Mouse (Mus musculus) forebrain, embryonic 11.5 days (tissue): ENCODE measurements at regions not wholly inside any gene's neighbourhood (a gene's known extent, or its start where the extent isn't known, plus 50 kb on each side); places are given as distances from the start of the nearest gene placed in this dataset.

Experiments used
- ATAC-seq: fragments of 200-750 bp; cut with Nextera tagmentation; replicated peaks from 2 replicates; pipeline ENCODE4 v1.8.0; 2017; ENCODE audit warnings: moderate TSS enrichment; ENCODE audit not compliant: low FRiP score
- DNase-seq: peaks from one replicate; pipeline ENCODE4 v3.0.0-alpha.2; 2017; ENCODE audit warnings: low spot score
- H3K27ac ChIP-seq: fragments of 300-500 bp; sonication (generic); 2 replicates; pipeline ENCODE4 v1.5.1; 2014; ENCODE audit warnings: low read depth, low read length
- H3K27me3 ChIP-seq: fragments of 300-500 bp; sonication (generic); 2 replicates; pipeline ENCODE4 v1.6.1; 2014; ENCODE audit warnings: mild to moderate bottlenecking, low read length, mixed read lengths; ENCODE audit not compliant: control insufficient read depth, insufficient read depth
- H3K36me3 ChIP-seq: fragments of 300-500 bp; sonication (generic); 2 replicates; pipeline ENCODE4 v1.6.1; 2014; ENCODE audit warnings: mild to moderate bottlenecking, low read length, moderate library complexity, mixed read lengths; ENCODE audit not compliant: control insufficient read depth, insufficient read depth
- H3K4me1 ChIP-seq: fragments of 300-500 bp; sonication (generic); replicated peaks from 2 replicates; pipeline ENCODE4 v1.6.1; 2014; ENCODE audit warnings: low read length, mixed read lengths; ENCODE audit not compliant: control insufficient read depth, insufficient read depth
- H3K4me2 ChIP-seq: fragments of 300-500 bp; sonication (generic); 2 replicates; pipeline ENCODE4 v1.6.1; 2014; ENCODE audit warnings: low read depth, mild to moderate bottlenecking, low read length, moderate library complexity, mixed read lengths; ENCODE audit not compliant: severe bottlenecking
- H3K4me3 ChIP-seq: fragments of 300-500 bp; sonication (generic); 2 replicates; pipeline ENCODE4 v1.5.1; 2014; ENCODE audit warnings: low read depth, low read length
- H3K9ac ChIP-seq: fragments of 300-500 bp; sonication (generic); 2 replicates; pipeline ENCODE4 v1.6.1; 2014; ENCODE audit warnings: low read length
- H3K9me3 ChIP-seq: fragments of 300-500 bp; sonication (generic); 2 replicates; pipeline ENCODE4 v1.6.1; 2016; ENCODE audit warnings: low read length, mixed read lengths; ENCODE audit not compliant: control insufficient read depth
- WGBS: fragments of 180-500 bp; shearing (Covaris S2); extraction: QIAGEN DNeasy Blood & Tissue Kit; methylation state at CpG from one replicate; pipeline ENCODE4 v1.1.7; 2014; 5-methylcytosine and 5-hydroxymethylcytosine counted together

DNA sequence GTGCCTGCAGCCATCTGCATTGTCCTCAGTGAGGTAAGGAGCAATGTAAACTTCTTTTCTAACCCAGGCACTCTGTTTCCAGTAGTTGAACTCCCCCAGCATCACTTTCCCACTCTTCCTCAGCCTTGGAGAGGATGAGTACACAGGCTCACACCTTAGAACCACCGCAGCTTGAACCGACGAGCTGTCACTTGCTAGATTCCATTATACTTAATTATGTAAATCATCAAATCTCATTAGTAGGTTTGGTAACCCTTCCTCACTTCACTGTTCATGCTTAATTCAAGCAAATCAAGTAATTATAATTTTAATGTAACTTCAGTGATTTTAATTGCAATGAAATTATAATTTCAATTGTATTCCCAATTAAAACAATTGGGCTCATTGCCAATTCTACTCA lies 408.0 kb downstream of the Med10 start:
- Histone ChIP-seq H3K27ac (no peak overlapping the region), H3K36me3 (no peaks in the 10 kb centered on the region), H3K4me2 (no peak overlapping the region), H3K4me3 (no peak overlapping the region), H3K9ac (no peak overlapping the region), H3K9me3 (no peaks in the 10 kb centered on the region), H3K4me1 (no peaks in the 10 kb centered on the region), H3K27me3 (no peaks in the 10 kb centered on the region)
- ATAC-seq (no peak), DNase-seq (no peak)
- WGBS = 64% methylated on average over 3 of the region's 3 CpGs

DNA sequence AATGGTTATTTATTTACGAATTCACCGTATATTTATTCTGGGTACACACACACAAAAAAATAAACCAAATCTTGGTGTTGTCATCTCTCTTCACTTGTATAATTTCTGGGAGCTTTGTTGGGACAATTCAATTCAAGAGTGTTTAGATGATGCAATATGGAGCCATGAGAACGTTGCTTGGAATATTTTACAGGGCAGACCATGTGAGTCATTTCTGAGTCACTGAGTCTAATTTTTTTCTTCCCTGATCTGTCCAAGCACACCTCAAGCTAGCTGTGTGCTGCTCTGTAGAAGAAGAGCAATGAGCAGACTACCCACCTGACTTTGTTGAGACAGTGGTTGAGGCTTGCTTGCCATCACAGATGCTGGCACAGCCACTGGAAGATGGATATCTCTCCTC lies 410.8 kb downstream of the Med10 start:
- Histone ChIP-seq H3K4me2 (no peak overlapping the region), H3K27me3 (no peaks in the 10 kb centered on the region), H3K9me3 (no peaks in the 10 kb centered on the region), H3K4me3 (no peak overlapping the region), H3K9ac (no peak overlapping the region), H3K36me3 (no peaks in the 10 kb centered on the region), H3K27ac (no peak overlapping the region), H3K4me1 (no peaks in the 10 kb centered on the region)
- WGBS = 89% methylated on average over 3 of the region's 3 CpGs
- DNase-seq (no peak), ATAC-seq (no peak)

DNA sequence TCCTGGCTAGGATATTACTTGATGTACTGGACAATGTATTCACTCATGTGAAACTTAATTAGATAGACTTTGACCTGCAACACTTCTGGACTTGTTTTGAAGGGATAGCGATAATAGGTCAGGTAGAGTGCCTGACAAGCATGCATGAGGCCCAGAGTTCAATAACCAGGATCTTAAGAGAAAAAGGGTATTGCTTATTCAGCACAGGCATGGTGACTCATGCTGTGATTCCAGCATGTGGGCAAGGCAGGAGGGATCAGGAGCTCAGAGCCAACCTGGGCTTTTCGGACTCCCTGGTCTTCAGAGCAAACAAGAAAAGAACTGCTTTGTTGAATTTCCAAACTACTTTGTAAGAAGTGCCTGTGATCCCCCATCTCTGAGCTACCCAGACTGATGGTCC lies 411.4 kb downstream of the Med10 start:
- Histone ChIP-seq H3K9me3 (no peaks in the 10 kb centered on the region), H3K4me1 (no peaks in the 10 kb centered on the region), H3K4me3 (no peak overlapping the region), H3K27me3 (no peaks in the 10 kb centered on the region), H3K9ac (no peak overlapping the region), H3K36me3 (no peaks in the 10 kb centered on the region), H3K4me2 (no peak overlapping the region), H3K27ac (no peak overlapping the region)
- WGBS = 72% methylated on average over 2 of the region's 2 CpGs
- ATAC-seq (no peak), DNase-seq (no peak)

DNA sequence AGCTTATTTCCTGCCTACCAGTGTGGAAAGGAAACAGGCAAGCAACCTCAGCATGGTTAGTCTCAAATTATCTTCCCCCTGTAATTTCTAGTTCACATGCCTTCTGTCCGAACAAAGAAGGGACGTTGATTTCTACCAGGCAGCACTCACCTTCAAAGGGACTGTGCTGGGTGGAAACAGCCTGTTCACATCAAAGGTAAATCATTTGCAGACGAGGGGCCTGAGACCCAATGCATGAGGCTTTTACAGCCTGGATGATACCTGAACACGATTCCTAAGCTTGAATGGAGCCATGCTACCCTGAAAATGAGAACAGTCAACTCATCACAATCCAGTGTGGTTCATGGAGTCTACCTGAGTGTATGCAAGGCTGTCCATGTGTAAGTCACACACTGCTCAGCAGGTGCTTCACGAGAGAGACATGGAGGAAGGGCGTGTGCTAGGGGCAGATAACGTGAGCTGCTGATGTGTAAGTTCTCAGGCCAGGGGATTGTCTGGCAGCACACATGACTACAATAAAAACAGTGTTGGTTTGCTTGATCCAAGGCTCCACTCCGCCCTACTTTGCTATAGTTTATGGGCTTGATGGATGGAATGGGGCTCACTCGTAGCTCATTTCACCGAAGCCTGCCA lies 411.9 kb downstream of the Med10 start:
- H3K4me3 ChIP-seq = no peak overlapping the region
- DNase-seq = no peak
- no peak overlapping the region for H3K9ac ChIP-seq
- WGBS = 83% methylated on average over 10 of the region's 10 CpGs
- H3K27me3 ChIP-seq = no peaks in the 10 kb centered on the region
- no peaks in the 10 kb centered on the region for H3K36me3 ChIP-seq
- no peak overlapping the region for H3K4me2 ChIP-seq
- H3K9me3 ChIP-seq = no peaks in the 10 kb centered on the region
- no peak for ATAC-seq
- H3K27ac ChIP-seq = no peak overlapping the region
- no peaks in the 10 kb centered on the region for H3K4me1 ChIP-seq

DNA sequence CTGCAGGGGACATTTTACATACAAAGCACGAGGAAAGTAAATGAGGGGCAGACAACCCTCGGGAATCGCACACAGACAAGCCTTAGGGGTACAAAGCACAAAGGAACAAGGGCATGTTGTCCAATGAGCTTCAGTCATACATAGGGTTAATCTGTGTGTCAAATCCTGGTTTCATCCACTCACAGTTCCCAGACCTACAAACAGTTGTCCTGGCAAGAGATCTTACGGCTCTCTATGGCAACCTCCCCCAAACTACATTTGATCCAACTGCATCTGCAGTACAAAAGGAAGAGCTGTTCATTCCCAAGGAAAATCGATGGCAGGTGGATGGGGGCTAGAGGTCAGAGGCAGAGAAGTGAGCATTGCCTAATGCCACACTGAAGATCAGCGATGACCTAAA lies 413.9 kb downstream of the Med10 start:
- no peak for ATAC-seq
- WGBS = 79% methylated on average over 6 of the region's 6 CpGs
- H3K27me3 ChIP-seq = no peaks in the 10 kb centered on the region

DNA sequence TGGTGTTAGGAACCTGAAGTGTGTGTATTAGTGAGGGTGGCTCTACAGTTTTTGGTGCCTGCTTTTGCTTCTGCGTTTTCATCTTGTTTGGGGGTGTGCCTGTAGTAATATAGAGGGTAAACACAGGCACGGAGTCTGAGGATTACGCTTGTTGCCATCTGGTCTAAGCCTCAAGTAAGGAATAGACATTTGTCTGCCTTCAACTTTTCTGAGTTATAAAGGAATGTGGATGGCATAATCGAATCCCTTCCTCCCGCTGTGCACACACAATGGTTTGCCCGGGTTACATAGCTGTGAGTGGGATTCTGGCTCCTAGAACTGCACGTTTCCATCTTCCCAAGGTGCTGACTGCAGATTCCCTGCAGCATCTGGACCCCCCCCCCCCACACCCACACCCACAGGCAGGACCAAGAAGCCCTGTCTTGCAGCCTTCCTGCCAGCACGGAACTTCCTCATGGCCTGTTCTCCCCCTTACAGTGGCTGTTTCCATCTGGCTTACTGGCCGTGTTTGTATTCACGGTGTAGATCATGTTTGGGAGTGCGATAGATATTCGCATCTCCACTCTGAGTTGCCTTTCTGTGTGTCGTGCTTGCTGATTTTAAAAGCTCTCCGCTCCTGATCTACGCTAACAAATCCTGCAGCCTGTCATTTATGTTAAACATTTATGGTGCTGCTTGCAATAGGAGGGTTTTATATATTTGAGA lies 415.4 kb downstream of the Med10 start:
- no peak overlapping the region for H3K27ac ChIP-seq
- DNase-seq (no peak), ATAC-seq (no peak)
- H3K4me3 ChIP-seq = no peak overlapping the region
- no peak overlapping the region for H3K9ac ChIP-seq
- no peak overlapping the region for H3K4me2 ChIP-seq
- H3K36me3 ChIP-seq = no peaks in the 10 kb centered on the region
- WGBS = 69% methylated on average over 15 of the region's 15 CpGs
- H3K27me3 ChIP-seq = no peaks in the 10 kb centered on the region
- H3K9me3 ChIP-seq = no peaks in the 10 kb centered on the region
- no peaks in the 10 kb centered on the region for H3K4me1 ChIP-seq

More for the DNA sequence above, 413.9 kb downstream of the Med10 start:
- no peaks in the 10 kb centered on the region for H3K9me3 ChIP-seq
- H3K4me3 ChIP-seq = no peak overlapping the region
- no peak overlapping the region for H3K27ac ChIP-seq
- H3K4me1 ChIP-seq = no peaks in the 10 kb centered on the region
- H3K9ac ChIP-seq = no peak overlapping the region
- no peaks in the 10 kb centered on the region for H3K36me3 ChIP-seq
- no peak for DNase-seq
- no peak overlapping the region for H3K4me2 ChIP-seq

DNA sequence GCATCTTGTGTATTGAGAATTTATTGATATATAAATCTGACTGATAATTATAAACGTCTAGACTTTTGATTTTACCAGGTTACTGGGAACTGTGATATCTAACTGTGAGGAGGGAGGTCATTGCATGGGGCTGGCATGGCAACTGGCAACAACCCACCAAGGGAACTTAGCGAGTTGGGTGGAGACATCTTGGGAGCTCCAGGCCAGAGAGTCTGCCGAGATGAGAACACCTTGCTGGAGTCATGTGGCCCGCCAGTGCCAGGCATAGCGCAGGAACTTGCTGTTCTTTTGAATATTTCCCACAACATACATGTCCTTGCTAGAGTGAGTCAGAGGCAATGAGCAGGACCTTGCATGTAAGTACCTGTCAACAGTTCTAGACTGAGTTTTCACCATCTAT lies 413.9 kb downstream of the Ice1 start:
- Histone ChIP-seq H3K9me3 (no peaks in the 10 kb centered on the region), H3K4me3 (no peak overlapping the region)
- 89% methylated on average over 5 of the region's 5 CpGs for WGBS

DNA sequence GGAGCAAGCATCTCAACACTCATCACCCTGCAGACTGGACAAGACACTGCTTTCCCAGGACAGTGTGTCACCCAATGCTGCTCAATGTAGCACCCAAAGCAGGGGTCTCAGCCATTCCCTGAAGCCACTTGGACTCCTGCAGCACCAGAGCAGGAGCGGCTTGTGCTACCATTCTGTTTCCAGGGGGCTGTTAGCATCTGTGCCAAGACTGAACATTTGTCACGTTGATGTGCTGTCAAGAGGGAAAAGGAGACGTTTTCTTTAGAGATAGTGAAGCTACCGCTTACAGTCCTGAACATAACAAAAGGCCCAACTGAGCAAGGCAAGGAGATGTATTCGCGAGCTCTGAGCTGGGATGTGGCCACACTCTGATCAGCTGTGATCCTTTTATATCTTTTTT lies 410.3 kb downstream of the Ice1 start:
- ATAC-seq (no peak), DNase-seq (no peak)
- WGBS = 92% methylated on average over 6 of the region's 6 CpGs

More for the DNA sequence above, 413.9 kb downstream of the Ice1 start:
- Histone ChIP-seq H3K9ac (no peak overlapping the region), H3K4me2 (no peak overlapping the region), H3K4me1 (no peaks in the 10 kb centered on the region), H3K36me3 (no peaks in the 10 kb centered on the region), H3K27me3 (no peaks in the 10 kb centered on the region), H3K27ac (no peak overlapping the region)
- ATAC-seq = no peak
- no peak for DNase-seq

More for the DNA sequence above, 410.3 kb downstream of the Ice1 start:
- no peaks in the 10 kb centered on the region for H3K4me1 ChIP-seq
- no peak overlapping the region for H3K4me2 ChIP-seq
- no peak overlapping the region for H3K4me3 ChIP-seq
- no peaks in the 10 kb centered on the region for H3K9me3 ChIP-seq
- no peaks in the 10 kb centered on the region for H3K36me3 ChIP-seq
- no peaks in the 10 kb centered on the region for H3K27me3 ChIP-seq
- no peak overlapping the region for H3K27ac ChIP-seq
- H3K9ac ChIP-seq = no peak overlapping the region
